Mouse (Mus musculus) stomach, postnatal 0 days (tissue): ENCODE results near the gene Dio1. TPM values are rescaled to one million over a fixed set of nuclear protein-coding genes. Genes with fewer than 3 reads are reported as not detected.
A peak's percentile ranks its signal among the peaks of the same experiment; 100 is the strongest.

Experiments
- ATAC-seq: fragments of 200-750 bp; cut with Nextera tagmentation; 2 replicates; pipeline ENCODE4 v1.8.0; 2017; ENCODE audit not compliant: low FRiP score, low TSS enrichment
- DNase-seq: peaks from one replicate; pipeline ENCODE4 v3.0.0-alpha.2; 2016; ENCODE audit warnings: low spot score
- H3K27ac ChIP-seq: fragments of 300-500 bp; sonication (generic); replicated peaks from 2 replicates; pipeline ENCODE4 v1.5.1; 2014; ENCODE audit warnings: mild to moderate bottlenecking, control low read depth
- H3K27me3 ChIP-seq: fragments of 300-500 bp; sonication (generic); 2 replicates; pipeline ENCODE4 v1.6.1; 2014; ENCODE audit warnings: low read length; ENCODE audit not compliant: control insufficient read depth, insufficient read depth
- H3K36me3 ChIP-seq: fragments of 300-500 bp; sonication (generic); 2 replicates; pipeline ENCODE4 v1.6.1; 2014; ENCODE audit warnings: low read length, mixed read lengths; ENCODE audit not compliant: control insufficient read depth, insufficient read depth
- H3K4me1 ChIP-seq: fragments of 300-500 bp; sonication (generic); replicated peaks from 2 replicates; pipeline ENCODE4 v1.6.1; 2014; ENCODE audit warnings: antibody characterized with exemption; ENCODE audit not compliant: control insufficient read depth, insufficient read depth
- H3K4me2 ChIP-seq: fragments of 300-500 bp; sonication (generic); replicated peaks from 2 replicates; pipeline ENCODE4 v1.6.1; 2014; ENCODE audit warnings: low read depth, mild to moderate bottlenecking, control low read depth, moderate library complexity
- H3K4me3 ChIP-seq: fragments of 300-500 bp; sonication (generic); 2 replicates; pipeline ENCODE4 v1.5.1; 2014; ENCODE audit warnings: low read depth, low read length, control low read depth
- H3K9ac ChIP-seq: fragments of 300-500 bp; sonication (generic); 2 replicates; pipeline ENCODE4 v1.6.1; 2014; ENCODE audit warnings: mild to moderate bottlenecking, low read length, control low read depth, mixed read lengths
- H3K9me3 ChIP-seq: fragments of 300-500 bp; sonication (generic); 2 replicates; pipeline ENCODE4 v1.6.1; 2016; ENCODE audit warnings: low read length; ENCODE audit not compliant: control insufficient read depth
- CTCF ChIP-seq: IDR thresholded peaks from 2 replicates; pipeline ENCODE4 v1.5.1; 2016; ENCODE audit warnings: antibody characterized with exemption, low read depth, mild to moderate bottlenecking, moderate library complexity
- EP300 ChIP-seq: optimal IDR thresholded peaks from 2 replicates; pipeline ENCODE3; 2016; ENCODE audit warnings: antibody characterized with exemption
- WGBS: fragments of 180-500 bp; shearing (Covaris S2); extraction: QIAGEN DNeasy Blood & Tissue Kit; methylation state at CpG from one replicate; pipeline ENCODE4 v1.1.7; 2014; 5-methylcytosine and 5-hydroxymethylcytosine counted together
- polyA plus RNA-seq: library from polyadenylated mRNA; unstranded; fragments of >200 nt; fragmentation: Nextera tagmentation; extraction: Ambion mirVana; gene quantifications from 2 replicates; pipeline ENCODE4 v1.2.1, GENCODE M21; 2015

Gene Dio1
- polyA plus RNA-seq, 1 experiment from 2014 or later, result 0.93 TPM

GRCm38 (mm10) chr4:107313690-107314478 lies 6.9 kb upstream of the Dio1 start, which contains the start of gene Yipf1:
TSS of gene Yipf1 (plus strand) at chr4:107314363.
- Histone ChIP-seq H3K4me2 (peak within 1 kb of the TSS; percentile 78), H3K36me3 (peaks cover 3% of the 10 kb centered on the region; the same call in 1 of the 2 replicates), H3K4me1 (0 out of 2 replicates have a peak, but pooled peaks cover 3% of the 10 kb centered on the region), H3K9me3 (no peaks in the 10 kb centered on the region), H3K9ac (peak within 1 kb of the TSS; percentile 64), H3K27me3 (no peaks in the 10 kb centered on the region), H3K27ac (peak within 1 kb of the TSS; percentile 63), H3K4me3 (peak within 1 kb of the TSS; percentile 65)
- ATAC-seq, result peak; percentile 92
- under 1% methylated on average over 29 of the region's 29 CpGs for WGBS
- TF ChIP-seq EP300, result no peak
- peak; percentile 62 for TF ChIP-seq CTCF
- DNase-seq, result peak; percentile 92

GRCm38 (mm10) chr4:107303531-107303930 lies 3.4 kb downstream of the Dio1 start:
- no peak for ATAC-seq

GRCm38 (mm10) chr4:107302832-107303231 lies 4.1 kb downstream of the Dio1 start:
- peak; percentile 87 for DNase-seq
- Histone ChIP-seq H3K4me2 (no peak overlapping the region), H3K27ac (peak overlapping the region; percentile 30; the same call in 1 of the 2 replicates), H3K9me3 (no peaks in the 10 kb centered on the region), H3K4me1 (no peaks in the 10 kb centered on the region), H3K4me3 (no peak overlapping the region), H3K9ac (no peak overlapping the region), H3K36me3 (no peaks in the 10 kb centered on the region), H3K27me3 (no peaks in the 10 kb centered on the region)
- peak; percentile 87 for ATAC-seq
- WGBS, result 55% methylated on average over 4 of the region's 4 CpGs
- TF ChIP-seq CTCF (no peak), EP300 (no peak)

More at GRCm38 (mm10) chr4:107303531-107303930, 3.4 kb downstream of the Dio1 start:
- Histone ChIP-seq H3K4me2 (no peak overlapping the region), H3K4me3 (no peak overlapping the region), H3K9ac (no peak overlapping the region), H3K27ac (0 out of 2 replicates have a peak overlapping the region, but pooled peaks have one; percentile 30), H3K9me3 (no peaks in the 10 kb centered on the region), H3K4me1 (no peaks in the 10 kb centered on the region), H3K36me3 (no peaks in the 10 kb centered on the region), H3K27me3 (no peaks in the 10 kb centered on the region)
- DNase-seq, result no peak
- no peak for TF ChIP-seq CTCF
- no peak for TF ChIP-seq EP300
- WGBS, result 61% methylated on average over 3 of the region's 3 CpGs

GRCm38 (mm10) chr4:107302221-107302620 lies 4.7 kb downstream of the Dio1 start:
- ATAC-seq (no peak), DNase-seq (no peak)
- H3K4me1 ChIP-seq, result no peaks in the 10 kb centered on the region
- H3K36me3 ChIP-seq, result no peaks in the 10 kb centered on the region
- H3K27ac ChIP-seq, result no peak overlapping the region
- 80% methylated on average over 9 of the region's 9 CpGs for WGBS
- H3K27me3 ChIP-seq, result no peaks in the 10 kb centered on the region
- H3K9ac ChIP-seq, result no peak overlapping the region
- H3K4me2 ChIP-seq, result no peak overlapping the region
- H3K9me3 ChIP-seq, result no peaks in the 10 kb centered on the region
- TF ChIP-seq EP300 (no peak), CTCF (no peak)
- H3K4me3 ChIP-seq, result no peak overlapping the region

- H3K36me3 ChIP-seq, result no peaks in the 10 kb centered on the region
- no peaks in the 10 kb centered on the region for H3K9me3 ChIP-seq
- ATAC-seq (no peak), DNase-seq (no peak)
- 100% methylated on average over 1 of the region's 1 CpGs for WGBS
- no peak for TF ChIP-seq EP300
- TF ChIP-seq CTCF, result no peak
- H3K4me3 ChIP-seq, result no peak overlapping the region
- H3K4me1 ChIP-seq, result no peaks in the 10 kb centered on the region
- H3K9ac ChIP-seq, result no peak overlapping the region
- no peak overlapping the region for H3K4me2 ChIP-seq
- no peak overlapping the region for H3K27ac ChIP-seq
- H3K27me3 ChIP-seq, result no peaks in the 10 kb centered on the region
These were observed 5.9 kb downstream of the Dio1 start for GRCm38 (mm10) chr4:107300902-107301555.

GRCm38 (mm10) chr4:107300371-107300770 lies 6.6 kb downstream of the Dio1 start:
- WGBS, result 81% methylated on average over 4 of the region's 4 CpGs
- no peak overlapping the region for H3K9ac ChIP-seq
- H3K9me3 ChIP-seq, result no peaks in the 10 kb centered on the region
- no peaks in the 10 kb centered on the region for H3K36me3 ChIP-seq
- no peak for ATAC-seq
- TF ChIP-seq CTCF (no peak), EP300 (no peak)
- H3K27ac ChIP-seq, result 0 out of 2 replicates have a peak overlapping the region, but pooled peaks have one; percentile 18
- no peaks in the 10 kb centered on the region for H3K4me1 ChIP-seq
- no peaks in the 10 kb centered on the region for H3K27me3 ChIP-seq
- no peak for DNase-seq
- no peak overlapping the region for H3K4me2 ChIP-seq
- no peak overlapping the region for H3K4me3 ChIP-seq
